Mouse (Mus musculus) C2C12 (cell line): ENCODE results near the gene E130308A19Rik. TPM values are rescaled to one million over a fixed set of nuclear protein-coding genes. Genes with fewer than 3 reads are reported as not detected.

Source experiments
- H3K27me3 ChIP-seq: one replicate; pipeline ENCODE4 v1.6.1; 2011; ENCODE audit not compliant: control insufficient read depth, insufficient read depth, insufficient read length
- H3K36me3 ChIP-seq: one replicate; pipeline ENCODE4 v1.6.1; 2011; ENCODE audit not compliant: control insufficient read depth, insufficient read depth
- H3K4me3 ChIP-seq: one replicate; pipeline ENCODE4 v1.5.1; 2011; ENCODE audit warnings: mild to moderate bottlenecking, control low read depth; ENCODE audit not compliant: poor library complexity, insufficient read depth, severe bottlenecking
- H3K79me2 ChIP-seq: one replicate; pipeline ENCODE4 v1.6.1; 2011; ENCODE audit not compliant: control insufficient read depth, insufficient read depth
- H3K79me3 ChIP-seq: one replicate; pipeline ENCODE4 v1.6.1; 2011; ENCODE audit warnings: low read depth, control low read depth
- H3ac ChIP-seq: one replicate; pipeline ENCODE3; 2011; ENCODE audit warnings: low read depth; ENCODE audit not compliant: control insufficient read depth, insufficient read length
- CEBPB ChIP-seq: IDR thresholded peaks from one replicate; pipeline ENCODE4 v1.6.1; 2011; ENCODE audit warnings: low read depth, mild to moderate bottlenecking, control low read depth, moderate library complexity
- CTCF ChIP-seq: IDR thresholded peaks from one replicate; pipeline ENCODE4 v1.5.1; 2011; ENCODE audit not compliant: control insufficient read depth, insufficient read depth, insufficient read length
- FOSL1 ChIP-seq: IDR thresholded peaks from one replicate; pipeline ENCODE4 v1.8.0; 2011; ENCODE audit warnings: mild to moderate bottlenecking, low read length; ENCODE audit not compliant: poor library complexity, insufficient read depth, severe bottlenecking
- MAX ChIP-seq: IDR thresholded peaks from one replicate; pipeline ENCODE4 v1.6.1; 2011; ENCODE audit warnings: mild to moderate bottlenecking, control low read depth
- MYOD1 ChIP-seq: IDR thresholded peaks from one replicate; pipeline ENCODE4 v1.6.1; 2011; ENCODE audit warnings: low read depth; ENCODE audit not compliant: control insufficient read depth, insufficient read length
- MYOG ChIP-seq: IDR thresholded peaks from one replicate; pipeline ENCODE4 v1.6.1; 2011; ENCODE audit not compliant: control insufficient read depth, insufficient read length; ENCODE audit errors: extremely low read depth
- USF1 ChIP-seq: IDR thresholded peaks from one replicate; pipeline ENCODE4 v1.6.1; 2011; ENCODE audit warnings: low read depth, mild to moderate bottlenecking, control low read depth, moderate library complexity
- polyA plus RNA-seq: library from polyadenylated mRNA; unstranded; fragments of >200 nt; fragmentation: generic; extraction: Trizol; gene quantifications from one replicate; pipeline ENCODE4 v1.2.1, GENCODE M21; 2012; ENCODE audit warnings: missing spikeins

Gene E130308A19Rik
- polyA plus RNA-seq, 1 experiment = 1.8 TPM

DNA sequence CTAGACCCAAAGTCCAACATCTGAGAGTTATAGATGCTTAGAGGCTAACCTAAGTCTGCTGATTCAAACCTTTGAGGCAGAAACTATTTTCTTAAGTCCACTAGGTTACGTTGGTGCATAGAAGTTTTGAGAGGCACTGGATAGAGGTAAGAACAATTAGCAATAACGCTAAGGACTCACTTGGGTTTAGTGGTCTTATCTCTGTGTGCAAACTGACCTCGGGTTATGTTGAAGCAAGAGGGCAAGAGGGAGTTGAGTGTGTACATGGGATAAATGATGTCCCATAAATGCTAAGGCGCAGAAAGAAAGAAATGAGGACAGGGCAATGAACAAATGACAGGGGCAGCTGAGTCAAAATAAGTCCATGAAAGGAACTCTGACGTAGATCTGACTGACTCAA is 23.1 kb downstream of the E130308A19Rik start:
- Histone ChIP-seq H3ac (no peak overlapping the region), H3K79me2 (no peaks in the 10 kb centered on the region), H3K36me3 (no peaks in the 10 kb centered on the region), H3K4me3 (no peak overlapping the region), H3K27me3 (no peaks in the 10 kb centered on the region), H3K79me3 (no peaks in the 10 kb centered on the region)
- no peak for TF ChIP-seq MAX
- no peak for TF ChIP-seq MYOG
- no peak for TF ChIP-seq FOSL1
- TF ChIP-seq CEBPB = no peak
- no peak for TF ChIP-seq USF1
- no peak for TF ChIP-seq CTCF
- no peak for TF ChIP-seq MYOD1

GRCm38 (mm10) chr4:59652166-59652681 is 26.2 kb downstream of the E130308A19Rik start:
- H3K4me3 ChIP-seq = no peak overlapping the region
- H3K79me2 ChIP-seq = no peaks in the 10 kb centered on the region
- TF ChIP-seq USF1 = no peak
- TF ChIP-seq FOSL1 = no peak
- no peak for TF ChIP-seq CTCF
- no peak for TF ChIP-seq MAX
- no peak for TF ChIP-seq MYOG
- TF ChIP-seq CEBPB = no peak
- no peak for TF ChIP-seq MYOD1
- H3K79me3 ChIP-seq = no peaks in the 10 kb centered on the region
- H3K27me3 ChIP-seq = no peaks in the 10 kb centered on the region
- no peak overlapping the region for H3ac ChIP-seq
- no peaks in the 10 kb centered on the region for H3K36me3 ChIP-seq

GRCm38 (mm10) chr4:59656061-59656642 is 30.1 kb downstream of the E130308A19Rik start:
- H3K79me3 ChIP-seq = no peaks in the 10 kb centered on the region
- no peak for TF ChIP-seq MYOD1
- TF ChIP-seq MYOG = no peak
- TF ChIP-seq CTCF = no peak
- no peak for TF ChIP-seq MAX
- no peak for TF ChIP-seq FOSL1
- no peak for TF ChIP-seq USF1
- TF ChIP-seq CEBPB = no peak
- no peak overlapping the region for H3ac ChIP-seq
- no peaks in the 10 kb centered on the region for H3K36me3 ChIP-seq
- no peaks in the 10 kb centered on the region for H3K27me3 ChIP-seq
- no peaks in the 10 kb centered on the region for H3K79me2 ChIP-seq
- no peak overlapping the region for H3K4me3 ChIP-seq

GRCm38 (mm10) chr4:59662163-59662562 is 36.2 kb downstream of the E130308A19Rik start:
- no peaks in the 10 kb centered on the region for H3K36me3 ChIP-seq
- H3K79me3 ChIP-seq = no peaks in the 10 kb centered on the region
- no peaks in the 10 kb centered on the region for H3K27me3 ChIP-seq
- no peaks in the 10 kb centered on the region for H3K79me2 ChIP-seq
- no peak overlapping the region for H3ac ChIP-seq
- TF ChIP-seq MYOG = no peak
- TF ChIP-seq MYOD1 = no peak
- TF ChIP-seq USF1 = no peak
- TF ChIP-seq CTCF = no peak
- no peak for TF ChIP-seq FOSL1
- TF ChIP-seq CEBPB = no peak
- no peak for TF ChIP-seq MAX
- no peak overlapping the region for H3K4me3 ChIP-seq

DNA sequence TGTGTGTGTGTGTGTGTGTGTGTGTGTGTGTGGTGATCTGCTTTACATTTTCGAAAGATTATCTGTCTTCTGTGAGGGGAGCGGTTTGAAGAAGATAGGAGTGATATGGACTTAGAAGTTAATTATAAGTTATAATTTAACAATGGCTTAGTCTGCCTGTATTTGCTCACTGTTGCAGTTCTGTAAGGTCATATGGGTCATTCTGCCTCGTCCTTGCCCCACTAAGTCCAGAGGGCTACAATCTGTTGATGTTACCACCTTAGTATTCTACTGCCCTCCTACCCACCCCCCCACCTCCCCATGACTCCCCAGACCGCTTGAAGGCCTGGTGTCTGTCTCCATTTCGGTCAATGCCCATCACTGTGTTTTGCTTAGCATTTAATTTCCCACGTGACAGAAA is 37.4 kb downstream of the E130308A19Rik start:
- Histone ChIP-seq H3K36me3 (no peaks in the 10 kb centered on the region), H3ac (no peak overlapping the region), H3K4me3 (no peak overlapping the region), H3K79me2 (no peaks in the 10 kb centered on the region), H3K79me3 (no peaks in the 10 kb centered on the region), H3K27me3 (no peaks in the 10 kb centered on the region)
- no peak for TF ChIP-seq MYOD1
- no peak for TF ChIP-seq MAX
- no peak for TF ChIP-seq FOSL1
- TF ChIP-seq CEBPB = no peak
- TF ChIP-seq USF1 = no peak
- no peak for TF ChIP-seq MYOG
- no peak for TF ChIP-seq CTCF
